Mouse (Mus musculus): ENCODE measurements around the gene Atrn.

DNA sequence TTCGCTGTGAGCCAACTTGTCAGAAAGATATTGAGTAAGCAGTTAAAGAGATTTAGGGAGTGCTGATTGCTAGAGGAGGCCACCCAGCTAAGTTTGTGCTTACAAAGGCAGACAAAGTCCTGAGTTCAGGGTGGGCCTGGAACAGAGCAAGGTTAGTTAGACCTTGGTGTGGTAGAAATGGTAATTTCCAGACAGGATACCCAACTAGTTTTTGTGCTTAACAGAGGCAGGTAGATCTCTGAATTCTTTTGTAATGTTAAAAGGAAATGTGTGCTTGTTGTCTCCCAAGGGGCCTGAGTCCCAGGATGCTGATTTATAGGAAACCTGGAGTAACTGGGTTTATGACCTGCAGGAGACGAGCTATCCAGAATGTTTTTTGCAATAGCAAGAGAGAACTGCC is 52.6 kb downstream of the Atrn start:
- no peak for TF ChIP-seq CTCF (conservative IDR thresholded peaks at IDR 0.05; ENCODE audit: low read length)
- TF ChIP-seq POU5F1 (IDR thresholded peaks at IDR 0.05; ENCODE audit: borderline replicate concordance, low read length) = no peak

Data from E14TG2a.4 (cell line).